Mouse (Mus musculus) heart, adult 2 months (tissue): Measurements from ENCODE around the gene Rbbp7. TPM values are rescaled to one million over a fixed set of nuclear protein-coding genes. Genes with fewer than 3 reads are reported as not detected.
"Not testable (repeated sequence)": the region's sequence is repeated elsewhere in the genome, so short reads cannot be mapped to it uniquely, and the experiment has no call there.

Experiments used
- DNase-seq, 2 experiments: peaks; one replicate each; pipeline ENCODE4 v3.0.0; 2021
- H3K27ac ChIP-seq: fragments of 200-600 bp; 2 replicates; pipeline ENCODE4 v1.8.1; 2022
- H3K27me3 ChIP-seq: fragments of 200-500 bp; 2 replicates; pipeline ENCODE4 v1.6.1; 2012; ENCODE audit warnings: mild to moderate bottlenecking, low read length, inconsistent platforms, mixed read lengths; ENCODE audit not compliant: control insufficient read depth, insufficient read depth
- H3K36me3 ChIP-seq: fragments of 200-500 bp; 2 replicates; pipeline ENCODE4 v1.6.1; 2012; ENCODE audit warnings: low read length, inconsistent platforms; ENCODE audit not compliant: control insufficient read depth, insufficient read depth
- H3K4me1 ChIP-seq: fragments of 200-500 bp; 2 replicates; pipeline ENCODE4 v1.6.1; 2011; ENCODE audit warnings: low read length; ENCODE audit not compliant: control insufficient read depth, insufficient read depth
- H3K4me3 ChIP-seq: fragments of 200-600 bp; 2 replicates; pipeline ENCODE4 v1.8.1; 2022
- H3K79me2 ChIP-seq: fragments of 200-500 bp; replicated peaks from 2 replicates; pipeline ENCODE4 v1.6.1; 2012; ENCODE audit warnings: mild to moderate bottlenecking, inconsistent platforms, low read length, moderate library complexity, mixed read lengths; ENCODE audit not compliant: control insufficient read depth, insufficient read depth
- H3K9ac ChIP-seq: fragments of 200-500 bp; 2 replicates; pipeline ENCODE4 v1.6.1; 2012; ENCODE audit warnings: low read depth, mild to moderate bottlenecking, control low read depth, inconsistent platforms, low read length, mixed read lengths
- CTCF ChIP-seq: fragments of 200-600 bp; IDR thresholded peaks from 2 replicates; pipeline ENCODE4 v1.8.1; 2022; ENCODE audit warnings: antibody characterized with exemption, mild to moderate bottlenecking, moderate library complexity
- EP300 ChIP-seq: fragments of 200-500 bp; IDR thresholded peaks from 2 replicates; pipeline ENCODE4 v1.6.1; 2011; ENCODE audit warnings: low read depth, low read length, control low read depth; ENCODE audit not compliant: insufficient read depth
- POLR2A ChIP-seq: fragments of 200-500 bp; IDR thresholded peaks from 2 replicates; pipeline ENCODE4 v1.6.1; 2011; ENCODE audit warnings: mild to moderate bottlenecking, low read depth, low read length, control low read depth; ENCODE audit not compliant: insufficient read depth
- WGBS: fragments of 180-500 bp; shearing (Covaris S2); methylation state at CpG from one replicate; pipeline ENCODE4 v1.1.7; 2018; 5-methylcytosine and 5-hydroxymethylcytosine counted together
- intact Hi-C: fragments of 180-260 bp; cut with DNase I; formaldehyde crosslinking; loops from one replicate; pipeline ENCODE4 v1.15.1; 2025
- polyA plus RNA-seq: library from polyadenylated mRNA; depleted of rRNA; stranded (reverse); fragments of >200 nt; gene quantifications from 2 replicates; pipeline ENCODE4 v1.2.3, GENCODE M21; 2012; rRNA removed
- total RNA-seq, 2 experiments: library from RNA; stranded (reverse); gene quantifications; 2 replicates each; pipeline ENCODE4 v1.2.3; 2021

Rbbp7 gene
- total and polyA plus RNA-seq, 3 experiments: 80.6 to 153 (median 134) TPM

- H3K4me1 ChIP-seq, H3K27ac ChIP-seq, H3K79me2 ChIP-seq, H3K27me3 ChIP-seq, DNase-seq, intact Hi-C loops, H3K9ac ChIP-seq, H3K4me3 ChIP-seq, H3K36me3 ChIP-seq: not testable (repeated sequence)
- peak; percentile 57 for TF ChIP-seq CTCF
- WGBS: 80% methylated on average over 5 of the region's 5 CpGs
These were observed 31.2 kb downstream of the Rbbp7 start for GRCm38 (mm10) chrX:162791392-162791791.

- TF ChIP-seq POLR2A (no peak), CTCF (peak; percentile 74), EP300 (no peak)
- peak; percentile 19 to 43 for DNase-seq
- Histone ChIP-seq H3K4me3 (no peak overlapping the region), H3K9ac (no peak overlapping the region), H3K79me2 (no peaks in the 10 kb centered on the region), H3K4me1 (no peaks in the 10 kb centered on the region), H3K27ac (no peak overlapping the region), H3K27me3 (no peaks in the 10 kb centered on the region), H3K36me3 (no peaks in the 10 kb centered on the region)
- intact Hi-C loops: loop anchor here (2.0 kb wide), 1 partner anchor 82 kb away; no protein-coding TSS in a partner anchor
These were observed 40.2 kb downstream of the Rbbp7 start for GRCm38 (mm10) chrX:162800371-162800770.

GRCm38 (mm10) chrX:162828016-162828415, 67.8 kb downstream of the Rbbp7 start:
- no peak for TF ChIP-seq EP300
- no peak for TF ChIP-seq CTCF
- no peak for TF ChIP-seq POLR2A
- Histone ChIP-seq H3K36me3 (no peaks in the 10 kb centered on the region), H3K27ac (no peak overlapping the region), H3K9ac (no peak overlapping the region; the same call in 1 of the 2 replicates), H3K27me3 (no peaks in the 10 kb centered on the region), H3K79me2 (no peaks in the 10 kb centered on the region), H3K4me1 (no peaks in the 10 kb centered on the region), H3K4me3 (peak overlapping the region; percentile 60; the same call in 1 of the 2 replicates)
- peak in 1 of 2 experiments; percentile 2 for DNase-seq
- WGBS: 34% methylated on average over 6 of the region's 6 CpGs
- intact Hi-C loops: no loop called here

Other genes with a start within 250 kb of the Rbbp7 start
- gene Reps2, start 116.8 kb upstream of the Rbbp7 start, total RNA-seq: 1 to 10 TPM in 1 of 2 experiments, under 1 TPM in 1; 0.75 to 1.1 TPM
- gene Reps2, start 116.8 kb upstream of the Rbbp7 start, polyA plus RNA-seq: 0.39 and 0.64 TPM in 2 replicates
- gene Txlng, start 69.1 kb downstream of the Rbbp7 start, total RNA-seq: 1 to 10 TPM; 6.9 to 8.1 TPM
- 2.8 and 5.9 TPM in 2 replicates for gene Txlng, start 69.1 kb downstream of the Rbbp7 start, polyA plus RNA-seq
- 10 to 100 TPM; 26.5 to 27.0 TPM for gene Syap1, start 128.0 kb downstream of the Rbbp7 start, total RNA-seq
- 7.2 and 13.8 TPM in 2 replicates for gene Syap1, start 128.0 kb downstream of the Rbbp7 start, polyA plus RNA-seq
- 10 to 100 TPM; 12.4 to 16.4 TPM for gene Ctps2, start 140.8 kb downstream of the Rbbp7 start, total RNA-seq
- gene Ctps2, start 140.8 kb downstream of the Rbbp7 start, polyA plus RNA-seq: 7.2 and 10.8 TPM in 2 replicates
- not detected for gene S100g, start 204.2 kb downstream of the Rbbp7 start, total RNA-seq
- not detected in 2 replicates for gene S100g, start 204.2 kb downstream of the Rbbp7 start, polyA plus RNA-seq